Mouse (Mus musculus): ENCODE measurements at regions not wholly inside any gene's neighbourhood (a gene's known extent, or its start where the extent isn't known, plus 50 kb on each side); places are given as distances from the start of the nearest gene placed in this dataset.

DNA sequence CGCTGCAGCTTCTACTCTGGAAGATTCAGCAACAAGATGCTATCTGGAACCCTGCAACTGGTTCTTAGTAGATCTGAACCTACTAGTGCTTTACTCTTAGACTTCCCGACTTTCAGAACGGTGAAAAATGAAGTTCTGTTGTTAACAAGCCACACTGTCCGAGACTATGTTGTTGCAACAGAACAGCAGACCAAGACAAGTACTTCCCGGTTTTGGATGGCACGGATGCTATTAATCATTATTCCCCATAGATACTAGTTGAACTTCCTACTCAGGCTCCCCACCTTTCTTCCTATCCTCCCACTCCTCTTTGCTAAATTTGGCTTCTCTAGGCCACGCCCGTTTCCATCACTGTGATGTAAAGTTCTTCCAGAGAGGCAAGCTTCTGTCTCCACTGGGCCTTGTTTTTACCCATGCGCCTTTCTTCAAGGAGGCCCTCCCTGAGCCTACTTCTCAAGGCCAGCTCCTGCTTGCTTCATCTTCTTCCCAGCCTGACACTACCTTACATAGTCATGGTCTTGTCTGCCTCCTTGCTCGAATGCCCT lies 67.7 kb upstream of the 4930432M17Rik start:
- no peak for ATAC-seq
- peaks cover 15% of the 10 kb centered on the region for H3K4me1 ChIP-seq (ENCODE audit: control insufficient read depth, insufficient read depth, low read length)
- H3K36me3 ChIP-seq (ENCODE audit: control insufficient read depth, insufficient read depth, low read length): no peaks in the 10 kb centered on the region
- H3K4me3 ChIP-seq (ENCODE audit: low read length): no peak overlapping the region
- no peaks in the 10 kb centered on the region for H3K27me3 ChIP-seq (replicated peaks; ENCODE audit: control insufficient read depth, insufficient read depth, low read length)
- H3K9me3 ChIP-seq (ENCODE audit: control insufficient read depth, low read length): no peaks in the 10 kb centered on the region
- H3K9ac ChIP-seq (ENCODE audit: low read depth, low read length): no peak overlapping the region
- WGBS: 86% methylated on average over 10 of the region's 10 CpGs
- H3K4me2 ChIP-seq (ENCODE audit: low read depth, low read length): no peak overlapping the region
- peak overlapping the region; percentile 62; the same call in 1 of the 2 replicates for H3K27ac ChIP-seq (ENCODE audit: low read length)

DNA sequence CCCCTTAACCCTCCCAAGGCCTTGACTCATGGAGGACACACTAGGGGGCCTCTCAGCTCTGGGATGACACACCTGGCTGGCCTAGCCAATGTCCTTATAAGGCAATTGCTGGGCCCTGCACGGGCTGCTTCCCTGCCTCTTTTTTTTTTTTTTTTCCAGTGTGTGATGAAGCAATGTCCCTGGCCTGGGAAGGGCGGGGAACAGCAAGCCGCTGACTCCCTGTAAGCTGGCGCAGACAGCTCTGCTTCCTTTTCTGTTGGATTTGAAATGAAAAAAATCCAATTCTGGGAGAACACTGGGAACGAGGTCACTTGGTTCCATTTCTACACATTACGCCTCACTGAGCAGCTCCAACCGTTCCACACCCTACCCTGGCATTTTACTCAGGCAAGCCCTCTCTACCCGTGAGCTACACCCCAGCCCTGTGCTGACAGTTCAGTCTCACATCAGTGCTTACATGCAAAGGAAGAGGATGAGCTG lies 68.4 kb upstream of the 4930432M17Rik start:
- H3K27ac ChIP-seq (ENCODE audit: low read length): peak overlapping the region; percentile 62
- peak; percentile 96 for ATAC-seq
- H3K27me3 ChIP-seq (replicated peaks; ENCODE audit: control insufficient read depth, insufficient read depth, low read length): no peaks in the 10 kb centered on the region
- peaks cover 15% of the 10 kb centered on the region for H3K4me1 ChIP-seq (ENCODE audit: control insufficient read depth, insufficient read depth, low read length)
- no peak overlapping the region for H3K4me3 ChIP-seq (ENCODE audit: low read length)
- H3K36me3 ChIP-seq (ENCODE audit: control insufficient read depth, insufficient read depth, low read length): no peaks in the 10 kb centered on the region
- H3K9ac ChIP-seq (ENCODE audit: low read depth, low read length): no peak overlapping the region
- H3K9me3 ChIP-seq (ENCODE audit: control insufficient read depth, low read length): no peaks in the 10 kb centered on the region
- WGBS: 38% methylated on average over 8 of the region's 8 CpGs
- no peak overlapping the region for H3K4me2 ChIP-seq (ENCODE audit: low read depth, low read length)

DNA sequence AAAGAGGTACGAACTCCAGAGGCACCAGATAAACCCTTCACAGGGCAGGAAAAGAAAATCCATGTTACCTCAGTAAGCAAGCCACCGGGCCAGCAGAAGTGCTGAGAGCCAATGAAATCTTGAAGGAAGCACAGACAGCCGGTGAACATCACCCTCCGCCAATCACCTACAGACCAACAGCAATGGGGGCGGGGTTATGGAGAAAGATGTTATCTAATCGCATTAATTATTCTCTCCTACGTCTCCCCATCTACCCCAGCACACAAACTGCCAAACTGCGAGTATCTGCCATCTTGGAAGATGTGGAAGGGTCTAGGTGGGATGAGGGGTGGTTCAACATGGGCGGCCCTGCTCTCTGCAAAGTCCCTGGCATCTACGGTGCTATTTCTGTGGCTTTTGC lies 68.6 kb upstream of the Slc44a3 start:
- 78% methylated on average over 10 of the region's 10 CpGs for WGBS

DNA sequence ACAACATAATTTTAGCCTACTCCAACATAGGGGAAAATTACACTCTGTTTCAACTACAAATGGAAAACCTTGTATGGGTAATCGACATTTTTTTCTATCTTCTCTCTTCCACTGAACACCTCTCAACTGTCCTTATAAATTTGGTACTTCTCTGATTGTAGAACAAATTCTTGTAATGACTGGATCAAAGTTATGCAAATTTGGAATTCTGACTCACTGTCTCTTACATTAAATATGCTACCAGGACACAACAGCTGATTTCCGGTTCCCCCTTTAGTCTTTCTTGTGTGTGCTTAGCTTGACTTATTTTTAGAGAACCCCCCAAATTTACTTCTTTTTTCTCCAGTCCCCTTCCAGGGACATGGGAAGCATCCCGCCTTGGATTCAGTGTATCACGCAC lies 68.2 kb upstream of the Slc44a3 start:
- H3K27ac ChIP-seq (ENCODE audit: low read length): no peak overlapping the region
- WGBS: 94% methylated on average over 4 of the region's 4 CpGs
- H3K4me1 ChIP-seq (ENCODE audit: control insufficient read depth, insufficient read depth, low read length): peaks cover 15% of the 10 kb centered on the region
- no peaks in the 10 kb centered on the region for H3K36me3 ChIP-seq (ENCODE audit: control insufficient read depth, insufficient read depth, low read length)
- no peaks in the 10 kb centered on the region for H3K9me3 ChIP-seq (ENCODE audit: control insufficient read depth, low read length)
- H3K27me3 ChIP-seq (replicated peaks; ENCODE audit: control insufficient read depth, insufficient read depth, low read length): no peaks in the 10 kb centered on the region
- H3K4me2 ChIP-seq (ENCODE audit: low read depth, low read length): no peak overlapping the region
- H3K4me3 ChIP-seq (ENCODE audit: low read length): no peak overlapping the region
- no peak overlapping the region for H3K9ac ChIP-seq (ENCODE audit: low read depth, low read length)
- ATAC-seq: no peak

More for the DNA sequence above, 68.6 kb upstream of the Slc44a3 start:
- Histone ChIP-seq H3K4me1 (ENCODE audit: control insufficient read depth, insufficient read depth, low read length) (peaks cover 15% of the 10 kb centered on the region), H3K9me3 (ENCODE audit: control insufficient read depth, low read length) (no peaks in the 10 kb centered on the region), H3K4me3 (ENCODE audit: low read length) (no peak overlapping the region), H3K27me3 (replicated peaks; ENCODE audit: control insufficient read depth, insufficient read depth, low read length) (no peaks in the 10 kb centered on the region), H3K27ac (ENCODE audit: low read length) (no peak overlapping the region), H3K4me2 (ENCODE audit: low read depth, low read length) (no peak overlapping the region), H3K36me3 (ENCODE audit: control insufficient read depth, insufficient read depth, low read length) (no peaks in the 10 kb centered on the region), H3K9ac (ENCODE audit: low read depth, low read length) (no peak overlapping the region)
- no peak for ATAC-seq

- Histone ChIP-seq H3K4me3 (ENCODE audit: low read length) (no peak overlapping the region), H3K4me2 (ENCODE audit: low read depth, low read length) (no peak overlapping the region), H3K36me3 (ENCODE audit: control insufficient read depth, insufficient read depth, low read length) (no peaks in the 10 kb centered on the region), H3K27me3 (replicated peaks; ENCODE audit: control insufficient read depth, insufficient read depth, low read length) (no peaks in the 10 kb centered on the region), H3K4me1 (ENCODE audit: control insufficient read depth, insufficient read depth, low read length) (peaks cover 7% of the 10 kb centered on the region), H3K9me3 (ENCODE audit: control insufficient read depth, low read length) (no peaks in the 10 kb centered on the region), H3K9ac (ENCODE audit: low read depth, low read length) (no peak overlapping the region), H3K27ac (ENCODE audit: low read length) (no peak overlapping the region)
- no peak for ATAC-seq
- WGBS: 84% methylated on average over 4 of the region's 4 CpGs
Observed at GRCm38 (mm10) chr3:121597988-121598387, 65.8 kb upstream of the Slc44a3 start.

GRCm38 (mm10) chr3:121597203-121597602 lies 65.0 kb upstream of the Slc44a3 start:
- ATAC-seq: no peak
- no peaks in the 10 kb centered on the region for H3K9me3 ChIP-seq (ENCODE audit: control insufficient read depth, low read length)
- H3K9ac ChIP-seq (ENCODE audit: low read depth, low read length): no peak overlapping the region
- H3K4me3 ChIP-seq (ENCODE audit: low read length): no peak overlapping the region
- no peaks in the 10 kb centered on the region for H3K36me3 ChIP-seq (ENCODE audit: control insufficient read depth, insufficient read depth, low read length)
- H3K4me1 ChIP-seq (ENCODE audit: control insufficient read depth, insufficient read depth, low read length): peaks cover 3% of the 10 kb centered on the region
- no peak overlapping the region for H3K4me2 ChIP-seq (ENCODE audit: low read depth, low read length)
- H3K27ac ChIP-seq (ENCODE audit: low read length): no peak overlapping the region
- H3K27me3 ChIP-seq (replicated peaks; ENCODE audit: control insufficient read depth, insufficient read depth, low read length): no peaks in the 10 kb centered on the region
- 85% methylated on average over 5 of the region's 5 CpGs for WGBS

GRCm38 (mm10) chr3:121594580-121594979 lies 62.4 kb upstream of the Slc44a3 start:
- Histone ChIP-seq H3K9ac (ENCODE audit: low read depth, low read length) (no peak overlapping the region), H3K4me1 (ENCODE audit: control insufficient read depth, insufficient read depth, low read length) (no peaks in the 10 kb centered on the region; the same call in 1 of the 2 replicates), H3K9me3 (ENCODE audit: control insufficient read depth, low read length) (no peaks in the 10 kb centered on the region), H3K36me3 (ENCODE audit: control insufficient read depth, insufficient read depth, low read length) (no peaks in the 10 kb centered on the region), H3K27ac (ENCODE audit: low read length) (peak overlapping the region; percentile 57), H3K4me2 (ENCODE audit: low read depth, low read length) (no peak overlapping the region), H3K4me3 (ENCODE audit: low read length) (no peak overlapping the region), H3K27me3 (replicated peaks; ENCODE audit: control insufficient read depth, insufficient read depth, low read length) (no peaks in the 10 kb centered on the region)
- peak; percentile 47; the same call in 1 of the 2 replicates for ATAC-seq
- WGBS: 38% methylated on average over 4 of the region's 4 CpGs

DNA sequence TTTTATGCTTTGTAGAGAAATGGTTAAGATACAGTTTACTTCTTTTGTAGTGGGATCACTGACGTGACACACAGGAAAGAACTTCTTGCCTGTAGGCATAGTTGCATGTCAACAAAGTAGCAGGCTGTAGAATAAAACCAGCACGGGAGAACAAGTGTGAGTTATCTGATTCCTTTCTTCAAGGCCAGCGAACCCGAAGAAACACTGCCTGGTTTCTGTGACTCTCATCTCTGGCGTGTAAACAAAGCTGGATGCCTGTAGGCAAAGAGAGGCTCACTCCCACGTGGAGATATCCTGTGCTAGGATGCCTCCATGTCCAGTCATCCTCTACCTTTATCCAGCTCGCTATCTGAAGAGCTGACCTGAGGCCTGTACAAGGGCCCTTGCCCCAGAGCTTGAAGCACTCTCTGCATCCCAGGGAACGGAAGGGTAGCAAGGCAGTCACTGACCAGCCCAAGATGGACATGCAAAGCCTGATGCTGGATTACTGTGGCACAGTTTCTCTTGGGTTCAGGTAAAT lies 61.5 kb upstream of the Slc44a3 start:
- Histone ChIP-seq H3K36me3 (ENCODE audit: control insufficient read depth, insufficient read depth, low read length) (no peaks in the 10 kb centered on the region), H3K27ac (ENCODE audit: low read length) (peak overlapping the region; percentile 21; the same call in 1 of the 2 replicates), H3K9ac (ENCODE audit: low read depth, low read length) (0 out of 2 replicates have a peak overlapping the region, but pooled peaks have one; percentile 35), H3K27me3 (replicated peaks; ENCODE audit: control insufficient read depth, insufficient read depth, low read length) (no peaks in the 10 kb centered on the region), H3K4me1 (ENCODE audit: control insufficient read depth, insufficient read depth, low read length) (no peaks in the 10 kb centered on the region; the same call in 1 of the 2 replicates), H3K4me3 (ENCODE audit: low read length) (no peak overlapping the region), H3K4me2 (ENCODE audit: low read depth, low read length) (no peak overlapping the region), H3K9me3 (ENCODE audit: control insufficient read depth, low read length) (no peaks in the 10 kb centered on the region)
- 42% methylated on average over 8 of the region's 8 CpGs for WGBS
- ATAC-seq: no peak

DNA sequence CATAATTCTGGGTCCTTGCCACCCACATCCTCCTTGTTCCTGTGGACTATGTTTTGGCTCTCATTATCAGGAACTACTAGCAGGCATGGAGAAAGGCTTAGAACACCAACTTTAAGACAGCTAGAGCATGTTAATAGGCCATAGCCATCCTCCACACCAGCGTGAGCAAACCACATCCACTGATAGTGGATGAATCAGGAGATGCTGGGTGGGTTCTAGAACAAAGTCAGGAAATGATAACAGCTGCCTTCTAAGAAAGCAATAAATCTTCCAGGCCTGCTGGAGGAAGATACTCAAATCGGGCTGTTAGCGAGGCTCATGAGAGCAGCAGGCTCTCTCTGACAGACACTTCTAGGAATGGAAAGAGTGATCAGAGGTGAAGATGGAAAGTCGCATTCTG lies 60.9 kb upstream of the Slc44a3 start:
- Histone ChIP-seq H3K4me3 (ENCODE audit: low read length) (no peak overlapping the region), H3K4me2 (ENCODE audit: low read depth, low read length) (no peak overlapping the region), H3K27ac (ENCODE audit: low read length) (no peak overlapping the region), H3K9ac (ENCODE audit: low read depth, low read length) (no peak overlapping the region), H3K27me3 (replicated peaks; ENCODE audit: control insufficient read depth, insufficient read depth, low read length) (no peaks in the 10 kb centered on the region), H3K36me3 (ENCODE audit: control insufficient read depth, insufficient read depth, low read length) (no peaks in the 10 kb centered on the region), H3K9me3 (ENCODE audit: control insufficient read depth, low read length) (no peaks in the 10 kb centered on the region), H3K4me1 (ENCODE audit: control insufficient read depth, insufficient read depth, low read length) (no peaks in the 10 kb centered on the region; the same call in 1 of the 2 replicates)
- no peak for ATAC-seq
- 43% methylated on average over 4 of the region's 4 CpGs for whole genome bisulfite sequencing

DNA sequence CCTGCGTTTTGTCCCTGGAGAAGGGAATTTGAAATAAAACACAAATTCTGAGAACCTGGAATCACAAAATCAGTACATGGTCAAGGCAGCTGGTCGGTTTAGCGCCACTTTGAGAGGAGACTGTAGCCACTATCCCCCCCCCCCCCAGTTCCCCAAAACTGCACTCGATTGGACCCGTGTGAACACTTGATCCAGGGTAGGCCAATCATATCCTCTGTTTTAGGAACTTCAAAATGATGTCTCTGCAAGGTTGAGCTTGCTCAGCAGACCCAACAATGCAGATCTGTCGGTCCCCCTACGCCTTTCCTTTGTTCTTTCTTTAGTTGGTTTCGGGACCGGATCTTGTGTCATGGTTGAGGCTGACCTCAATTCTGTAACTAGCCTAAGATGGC lies 57.3 kb upstream of the Slc44a3 start:
- ATAC-seq: no peak
- H3K4me3 ChIP-seq (ENCODE audit: low read length): no peak overlapping the region
- H3K27me3 ChIP-seq (replicated peaks; ENCODE audit: control insufficient read depth, insufficient read depth, low read length): no peaks in the 10 kb centered on the region
- peak overlapping the region; percentile 25 for H3K27ac ChIP-seq (ENCODE audit: low read length)
- H3K9ac ChIP-seq (ENCODE audit: low read depth, low read length): no peak overlapping the region
- no peaks in the 10 kb centered on the region for H3K4me1 ChIP-seq (ENCODE audit: control insufficient read depth, insufficient read depth, low read length)
- H3K36me3 ChIP-seq (ENCODE audit: control insufficient read depth, insufficient read depth, low read length): no peaks in the 10 kb centered on the region
- 76% methylated on average over 9 of the region's 9 CpGs for WGBS
- H3K9me3 ChIP-seq (ENCODE audit: control insufficient read depth, low read length): no peaks in the 10 kb centered on the region
- no peak overlapping the region for H3K4me2 ChIP-seq (ENCODE audit: low read depth, low read length)

Measured in intestine, embryonic 16.5 days (tissue).